Mouse (Mus musculus) lung, postnatal 25 days (tissue): ENCODE data around the gene Mrpl28.
"Not testable (repeated sequence)": the region's sequence is repeated elsewhere in the genome, so short reads cannot be mapped to it uniquely, and the experiment has no call there.

Experiments used
- DNase-seq: peaks from one replicate; pipeline ENCODE4 v3.0.0; 2022; ENCODE audit warnings: low spot score

Mrpl28 gene

GRCm38 (mm10) chr17:26123267-26123684 is at the start of gene Mrpl28:
Gene Mrpl28, plus strand, starts transcription at chr17:26123500.
- DNase-seq, result peak; percentile 91

GRCm38 (mm10) chr17:26075246-26075645 is 48.1 kb upstream of the Mrpl28 start:
- DNase-seq, result no peak

DNA sequence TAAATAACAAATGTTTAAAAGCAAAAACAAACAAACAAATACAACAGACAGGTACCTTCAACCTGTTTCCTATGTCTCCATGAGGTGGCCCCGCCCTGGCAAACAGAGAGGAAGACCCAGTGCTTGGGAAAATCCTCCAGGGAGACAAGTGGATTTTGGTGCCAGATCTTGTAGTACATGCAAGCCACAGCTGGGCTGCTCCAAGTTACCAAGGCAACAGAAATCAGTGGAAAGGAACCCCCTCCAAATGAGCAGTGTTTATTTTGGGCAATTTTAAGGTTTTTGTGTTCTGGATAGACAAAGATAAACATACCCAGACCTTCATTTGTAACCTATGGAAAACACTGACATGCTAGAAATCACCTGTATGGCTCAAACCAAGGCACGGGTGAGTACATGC is 44.4 kb upstream of the Mrpl28 start:
- DNase-seq, result no peak

- DNase-seq, result no peak
Measured at GRCm38 (mm10) chr17:26080867-26081266, 42.4 kb upstream of the Mrpl28 start.

GRCm38 (mm10) chr17:26087059-26087564 is 36.2 kb upstream of the Mrpl28 start:
- no peak for DNase-seq

- peak; percentile 91 for DNase-seq
Measured at GRCm38 (mm10) chr17:26089905-26090632, 33.2 kb upstream of the Mrpl28 start, which contains the start of gene Decr2. Gene Decr2, minus strand, starts transcription at chr17:26090337.

DNA sequence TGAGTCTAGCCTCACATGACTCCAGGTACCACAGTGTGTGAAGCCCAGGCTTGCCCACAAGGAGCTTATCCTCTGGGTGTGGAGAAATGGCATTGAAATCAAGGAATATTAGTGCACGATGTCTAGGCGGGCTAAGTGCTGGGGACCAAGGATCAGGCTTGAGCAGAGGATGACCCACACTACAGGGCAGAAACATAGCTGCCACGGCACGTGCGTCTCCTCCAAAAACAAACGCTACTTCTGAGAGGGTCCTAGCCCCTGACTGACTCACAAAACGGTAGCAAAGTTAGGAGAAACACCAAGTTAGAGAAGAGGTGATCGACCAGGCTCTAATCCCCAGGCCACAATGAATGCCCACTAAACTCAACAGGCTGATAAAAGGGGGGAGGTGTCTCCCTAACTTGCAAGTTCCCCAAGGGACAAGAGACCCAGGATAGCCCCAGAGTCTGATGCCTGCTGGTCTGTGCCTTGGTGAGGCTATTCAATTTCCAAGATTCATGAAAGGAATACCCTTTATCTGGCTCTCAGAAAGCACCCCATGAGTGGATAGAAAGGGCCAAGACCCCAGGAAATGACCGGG is 28.7 kb upstream of the Mrpl28 start:
- DNase-seq, result no peak

DNA sequence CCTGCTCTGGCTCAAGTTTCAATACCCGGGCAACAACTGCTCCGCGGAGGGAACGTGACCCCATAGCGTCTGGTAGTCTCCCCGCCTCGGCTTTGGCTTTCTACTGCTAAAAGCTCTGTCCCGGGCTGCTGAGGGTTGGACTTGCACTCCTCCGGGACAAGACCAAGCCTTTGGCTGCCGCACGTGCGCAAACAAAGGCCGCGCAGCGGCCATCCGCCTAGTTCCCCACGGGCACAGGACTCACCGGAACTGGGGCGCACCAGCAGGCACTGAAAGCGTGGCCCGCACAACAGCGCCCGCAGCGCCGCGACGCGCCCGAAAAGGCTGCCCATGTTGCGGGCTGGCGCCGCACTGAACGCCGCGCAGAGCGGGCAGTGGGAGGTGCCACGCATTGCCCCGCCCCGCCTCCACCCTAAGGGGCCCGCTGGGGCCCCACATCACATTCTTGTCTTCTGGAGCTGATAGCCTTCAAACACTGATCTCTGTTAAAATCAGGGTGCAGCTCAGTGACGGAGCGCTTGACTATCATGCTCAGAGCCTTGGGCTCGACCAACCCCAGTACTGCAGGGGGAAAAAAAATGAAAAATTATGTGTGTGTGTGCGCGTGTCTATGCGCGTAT is 28.1 kb upstream of the Mrpl28 start, which contains the start of gene Nme4:
TSS of gene Nme4 (minus strand) at position 482 of the 620 bp plus-strand sequence.
- DNase-seq, result no peak

GRCm38 (mm10) chr17:26098461-26098860 is 24.8 kb upstream of the Mrpl28 start:
- DNase-seq, result no peak

DNA sequence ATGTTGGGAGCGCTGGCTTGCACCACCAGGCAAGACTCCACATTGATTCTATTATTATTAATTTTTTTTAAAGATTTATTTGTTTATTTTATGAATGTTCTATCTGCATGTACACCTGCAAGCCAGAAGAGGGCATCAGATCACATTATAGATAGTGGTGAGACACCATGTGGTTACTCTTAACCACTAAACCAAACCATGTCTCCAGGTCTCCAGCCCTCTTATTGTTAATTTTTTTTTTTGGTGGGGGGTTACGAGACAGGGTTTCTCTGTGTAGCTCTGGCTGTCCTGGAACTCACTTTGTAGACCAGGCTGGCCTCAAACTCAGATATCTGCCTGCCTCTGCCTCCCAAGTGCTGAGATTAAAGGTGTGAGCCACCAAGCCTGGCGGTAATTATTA is 24.0 kb upstream of the Mrpl28 start:
- not testable (repeated sequence) for DNase-seq

DNA sequence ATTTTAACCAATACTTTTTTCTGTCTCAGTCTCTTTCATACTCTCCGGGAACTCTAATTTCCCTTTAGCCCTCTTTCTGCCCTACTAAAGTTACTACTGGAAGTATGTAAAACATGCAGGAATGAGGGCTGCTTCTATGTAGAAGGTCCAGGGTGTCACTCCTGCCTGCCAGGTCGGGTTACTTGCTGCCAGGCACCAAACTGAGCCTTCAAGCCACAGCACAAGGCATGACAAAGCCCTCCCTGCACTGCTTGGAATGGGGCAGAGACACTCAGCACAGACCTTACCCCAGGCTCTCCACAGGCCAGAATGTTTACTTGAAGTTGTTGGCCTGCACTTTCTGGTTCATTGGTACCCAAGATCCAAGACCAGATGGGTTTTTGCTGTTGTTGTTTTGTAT is 23.1 kb upstream of the Mrpl28 start:
- no peak for DNase-seq

DNA sequence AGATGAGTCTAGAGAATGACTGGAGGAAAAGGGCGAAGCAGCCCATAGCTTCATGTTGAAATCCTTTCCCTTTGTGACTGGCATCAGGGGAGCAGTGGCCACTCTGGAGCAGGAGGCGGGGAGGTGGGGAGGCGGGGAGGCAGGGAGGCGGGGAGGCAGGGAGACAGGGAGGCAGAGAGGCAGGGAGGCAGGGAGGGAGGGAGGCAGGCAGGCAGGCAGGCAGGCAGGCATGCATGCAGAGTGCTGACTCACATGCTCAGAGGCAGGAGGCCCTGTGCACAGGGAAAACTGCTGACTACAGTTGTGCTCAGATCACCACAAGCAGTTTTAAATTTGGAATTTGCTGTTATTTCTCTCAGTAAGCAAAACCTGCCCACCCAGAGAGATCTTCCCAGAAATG is 21.8 kb upstream of the Mrpl28 start:
- DNase-seq, result no peak

GRCm38 (mm10) chr17:26105619-26106018 is 17.7 kb upstream of the Mrpl28 start:
- no peak for DNase-seq

- no peak for DNase-seq
Measured at GRCm38 (mm10) chr17:26110156-26110555, 13.1 kb upstream of the Mrpl28 start.

DNA sequence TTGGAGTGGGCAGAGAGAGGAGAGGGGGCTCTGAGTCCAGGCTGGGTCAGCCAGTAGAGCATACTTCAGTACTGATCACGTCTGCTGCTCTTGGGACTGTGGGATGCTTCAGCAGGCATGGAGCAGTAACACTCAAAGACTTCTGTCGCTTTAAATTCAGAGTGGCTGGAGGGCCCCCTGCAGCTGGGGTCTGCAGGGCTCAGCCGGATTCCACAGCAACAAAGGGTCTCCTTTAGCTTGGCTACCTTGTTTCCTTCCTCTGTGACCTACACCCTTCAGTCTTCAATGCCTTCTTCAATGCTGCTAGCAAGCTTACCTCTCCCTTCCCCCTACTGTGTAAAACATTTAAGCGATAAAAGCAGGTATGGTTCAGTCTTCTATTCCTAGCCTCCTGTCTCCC is 12.3 kb upstream of the Mrpl28 start:
- DNase-seq, result no peak

DNA sequence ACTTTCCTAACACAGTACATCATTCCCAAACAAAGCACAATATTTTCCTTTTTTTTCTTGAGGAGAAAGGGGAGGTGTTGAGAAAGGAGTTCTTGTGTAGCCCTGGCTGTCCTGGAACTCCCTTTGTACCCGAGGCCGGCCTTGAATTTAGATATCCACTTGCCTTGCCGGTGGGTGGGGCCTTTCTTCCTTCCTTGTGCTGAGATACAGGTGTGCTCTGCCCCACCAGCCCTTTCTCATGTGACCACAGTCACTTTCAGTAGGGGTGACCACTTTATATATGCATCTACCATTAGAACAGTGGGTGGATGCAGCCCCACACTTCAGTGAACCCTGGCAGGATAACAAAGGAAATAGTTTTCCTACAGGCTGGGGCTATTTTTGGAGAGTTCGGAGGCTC is 11.6 kb upstream of the Mrpl28 start:
- no peak for DNase-seq

- DNase-seq, result no peak
Measured at GRCm38 (mm10) chr17:26112751-26113150, 10.5 kb upstream of the Mrpl28 start.

DNA sequence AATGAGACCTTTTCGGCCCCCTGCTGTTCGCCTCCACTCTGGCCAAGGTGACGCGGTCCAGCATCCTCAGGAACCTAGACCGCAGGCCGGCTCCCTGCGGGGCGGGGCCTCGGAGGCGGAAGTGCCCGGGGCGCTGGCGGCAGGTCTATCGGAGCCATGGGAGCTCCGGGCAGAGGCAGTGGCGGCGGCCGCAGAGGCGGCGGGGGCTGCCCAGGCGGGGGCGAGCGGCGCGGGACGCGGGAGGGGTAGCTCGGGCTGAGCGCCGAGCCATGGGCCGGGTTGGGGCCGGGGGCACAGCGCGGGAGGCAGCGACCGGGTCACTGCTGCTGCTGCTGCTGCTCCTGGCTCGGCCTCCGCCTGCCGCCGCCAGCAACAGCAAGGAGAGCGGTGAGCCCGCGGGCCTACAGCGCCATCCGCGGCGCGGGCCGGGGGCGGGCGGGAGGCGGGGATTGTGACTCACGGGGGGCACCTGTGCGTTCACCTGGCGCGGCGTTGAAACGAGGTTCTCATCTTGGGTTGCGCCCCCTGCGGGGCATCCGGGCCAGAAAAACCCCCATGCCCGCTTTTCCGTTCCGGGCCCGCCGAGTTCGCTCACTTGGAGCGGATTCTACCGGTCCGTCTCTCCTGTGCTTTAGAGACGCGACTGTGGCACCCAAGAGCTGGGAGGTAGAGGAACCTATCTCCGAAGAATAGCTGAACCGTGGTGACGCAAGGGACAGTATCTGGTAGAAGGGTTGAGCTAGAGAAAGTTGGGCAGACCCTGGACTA is 9.9 kb upstream of the Mrpl28 start, which contains the start of gene Tmem8:
TSS of gene Tmem8 (plus strand) at position 119 of the 768 bp plus-strand sequence.
- peak; percentile 75 for DNase-seq

DNA sequence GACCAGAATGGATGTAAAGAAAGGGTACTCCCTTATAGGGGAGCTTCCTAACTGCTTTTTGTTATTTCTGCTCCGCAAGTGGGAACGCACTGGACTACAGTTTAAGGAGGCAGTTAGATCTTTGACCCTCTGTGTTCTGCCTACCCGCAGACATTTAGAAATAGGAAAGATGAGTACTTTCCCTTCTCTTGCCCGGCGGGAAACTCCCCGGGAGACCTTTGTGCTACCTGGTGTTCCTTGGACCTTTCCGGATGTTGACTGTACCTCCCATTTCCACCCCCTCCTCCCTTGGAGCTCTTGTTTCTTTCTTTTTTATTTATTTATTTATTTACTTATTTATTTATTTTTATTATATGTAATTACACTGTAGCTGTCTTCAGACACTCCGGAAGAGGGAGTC is 9.2 kb upstream of the Mrpl28 start:
- DNase-seq, result no peak

DNA sequence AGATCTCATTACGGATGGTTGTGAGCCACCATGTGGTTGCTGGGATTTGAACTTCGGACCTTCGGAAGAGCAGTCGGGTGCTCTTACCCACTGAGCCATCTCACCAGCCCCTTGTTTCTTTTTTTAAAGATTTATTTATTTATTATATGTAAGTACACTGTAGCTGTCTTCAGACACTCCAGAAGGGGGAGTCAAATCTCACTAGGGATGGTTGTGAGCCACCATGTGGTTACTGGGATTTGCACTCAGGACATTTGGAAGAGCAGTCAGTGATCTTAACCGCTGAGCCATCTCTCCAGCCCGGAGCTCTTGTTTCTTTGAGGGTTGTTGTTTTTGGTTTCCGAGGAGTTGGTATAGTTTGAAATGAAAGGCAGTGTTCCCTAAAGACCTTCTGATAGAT is 8.8 kb upstream of the Mrpl28 start:
- DNase-seq, result not testable (repeated sequence)

DNA sequence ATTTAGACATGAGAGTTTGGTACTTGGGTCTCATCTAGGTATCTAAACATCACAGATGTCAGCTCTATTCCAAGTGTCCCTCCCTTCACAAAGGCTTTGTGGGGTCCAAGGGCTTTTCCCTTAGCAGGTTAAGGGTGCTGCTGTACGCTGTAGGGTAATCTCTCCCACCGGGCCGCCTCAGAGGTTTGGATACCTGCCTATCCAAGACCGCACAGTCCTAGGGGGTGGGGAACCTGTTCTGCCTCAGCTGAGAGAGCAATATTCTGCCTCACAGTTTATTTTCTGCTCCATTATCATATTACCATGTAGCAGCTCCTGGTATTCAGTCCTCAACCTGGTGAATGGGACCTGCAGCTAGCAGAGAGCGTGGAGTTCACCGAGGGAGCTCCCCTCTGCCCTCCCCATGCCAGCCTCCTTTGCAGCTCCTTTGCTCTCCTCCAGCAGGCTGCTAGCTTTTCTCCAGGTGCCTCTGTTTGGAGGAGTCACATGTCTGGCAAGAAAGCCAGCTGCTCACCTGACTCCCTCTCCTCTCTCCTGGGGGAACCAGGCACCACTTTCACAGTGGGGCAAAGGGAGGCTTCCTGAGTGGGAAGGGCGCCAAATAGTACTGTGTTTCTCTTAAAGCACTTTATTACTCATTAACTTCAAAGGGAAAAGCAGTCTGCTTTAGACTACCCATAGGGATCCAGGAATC is 7.9 kb upstream of the Mrpl28 start:
- DNase-seq, result peak; percentile 73
